Mouse (Mus musculus) cerebellum, adult 18-20 months (tissue): ENCODE measurements at regions not wholly inside any gene's neighbourhood (a gene's known extent, or its start where the extent isn't known, plus 50 kb on each side); places are given as distances from the start of the nearest gene placed in this dataset.
"Not testable (repeated sequence)": the region's sequence is repeated elsewhere in the genome, so short reads cannot be mapped to it uniquely, and the experiment has no call there.

Experiments
- DNase-seq, 2 experiments: peaks; one replicate each; pipeline ENCODE4 v3.0.0; 2021

DNA sequence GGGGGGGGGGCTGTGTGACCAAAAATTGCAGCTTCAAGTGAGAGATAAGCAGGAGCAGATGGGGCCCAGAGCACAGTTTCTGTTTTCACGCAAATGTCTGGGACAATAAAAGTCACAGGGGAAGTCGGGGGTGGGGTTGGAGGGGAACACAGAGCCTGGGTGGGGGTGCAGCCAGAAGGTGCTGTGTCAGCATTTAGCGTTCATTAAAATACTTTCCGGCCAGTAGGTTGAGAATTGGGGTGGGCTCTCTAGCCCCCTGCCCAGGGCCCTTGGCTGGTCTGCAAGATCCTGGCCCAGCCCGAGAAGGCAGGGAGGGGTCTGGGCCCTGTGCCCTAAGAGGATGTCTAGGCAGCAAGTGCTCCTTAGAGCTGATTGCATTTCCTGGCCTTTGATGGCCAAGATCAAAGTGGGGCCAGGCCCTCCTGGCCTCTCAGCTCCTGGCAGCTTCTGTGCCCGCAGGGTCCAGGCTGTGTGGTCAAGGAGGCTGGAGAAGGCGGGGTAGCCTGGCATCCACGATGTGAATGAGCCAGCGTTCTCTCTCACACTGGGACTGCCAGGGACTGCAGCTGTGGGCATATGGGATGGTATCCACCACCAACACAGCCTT lies 283.0 kb downstream of the Cyp26b1 start:
- no peak for DNase-seq

DNA sequence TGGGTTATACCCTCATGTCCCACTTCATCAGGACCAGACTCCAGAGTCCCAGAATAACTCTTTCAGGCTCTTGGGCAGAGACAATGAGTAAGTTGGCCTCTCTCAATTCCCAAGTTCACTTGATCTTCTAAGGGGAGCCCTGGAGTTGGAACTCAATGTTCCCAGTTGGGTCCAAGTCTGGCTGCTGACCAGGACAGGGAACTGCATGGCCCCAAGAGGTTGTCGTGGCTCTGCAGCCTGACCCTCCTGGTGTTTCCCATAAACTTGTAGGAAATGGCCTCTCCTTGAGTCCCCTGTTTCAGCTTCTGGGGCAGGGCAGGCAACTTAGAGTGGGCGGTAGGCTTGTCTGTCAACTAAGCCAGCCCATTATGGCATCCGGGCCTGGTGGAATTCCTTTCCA lies 286.2 kb downstream of the Cyp26b1 start:
- no peak for DNase-seq

DNA sequence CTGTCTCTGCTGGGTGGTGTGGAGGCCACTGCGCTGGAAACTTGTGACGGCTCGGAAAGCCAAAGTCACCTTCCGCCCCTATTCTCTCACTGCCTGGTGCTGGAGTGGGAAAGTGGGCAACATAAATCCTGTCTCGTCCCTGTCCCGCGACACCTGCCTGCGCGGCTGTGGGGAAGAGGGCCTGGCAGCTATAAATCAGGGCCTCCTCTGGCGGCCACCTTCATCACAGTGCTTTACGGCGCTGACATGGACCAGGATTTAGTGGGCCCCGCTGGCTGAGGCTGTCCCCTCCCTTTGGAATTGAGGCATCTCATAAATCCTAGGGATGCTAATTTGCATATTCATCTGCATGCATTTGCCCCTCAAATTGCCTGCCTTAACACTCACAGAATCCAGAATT lies 287.1 kb downstream of the Cyp26b1 start:
- DNase-seq = no peak

DNA sequence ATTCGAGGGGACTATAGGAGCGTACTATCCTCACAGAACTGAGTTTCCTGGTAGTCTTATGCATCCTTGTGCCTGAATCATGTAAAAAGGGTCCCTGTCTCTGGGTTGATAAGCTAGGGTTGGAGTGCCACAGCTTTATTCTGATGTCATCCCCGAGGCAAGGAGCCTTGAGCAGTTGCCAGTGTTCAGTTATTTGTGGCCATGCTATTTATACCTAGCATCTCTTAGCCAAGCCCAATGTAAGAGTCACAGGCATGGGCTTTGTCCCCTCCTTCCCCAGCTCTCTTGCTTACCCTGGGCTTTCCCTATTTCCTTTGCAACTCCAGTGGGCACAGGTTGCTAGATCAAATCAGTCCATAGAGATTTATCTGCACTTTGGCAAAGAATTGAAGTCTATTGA lies 288.6 kb downstream of the Cyp26b1 start:
- no peak for DNase-seq

DNA sequence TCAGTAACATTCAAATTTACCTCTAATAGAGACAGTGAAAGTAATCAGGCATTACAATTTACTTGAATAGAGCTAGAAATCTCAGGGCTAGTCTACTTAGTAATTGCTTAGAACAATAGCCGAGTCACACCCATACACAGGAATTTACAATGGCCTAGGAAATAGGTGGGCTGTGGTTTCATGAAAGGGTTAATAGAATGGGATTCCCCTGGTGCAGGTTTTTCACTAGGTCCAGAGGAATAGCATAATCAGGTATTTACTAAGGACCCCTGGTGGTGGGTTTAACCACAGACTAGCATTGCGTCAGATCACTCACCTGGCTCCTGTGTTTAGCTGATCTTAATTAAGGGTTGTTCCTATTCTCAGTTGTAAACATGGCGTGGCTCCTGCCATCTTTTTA lies 290.8 kb downstream of the Cyp26b1 start:
- DNase-seq = not testable (repeated sequence)

DNA sequence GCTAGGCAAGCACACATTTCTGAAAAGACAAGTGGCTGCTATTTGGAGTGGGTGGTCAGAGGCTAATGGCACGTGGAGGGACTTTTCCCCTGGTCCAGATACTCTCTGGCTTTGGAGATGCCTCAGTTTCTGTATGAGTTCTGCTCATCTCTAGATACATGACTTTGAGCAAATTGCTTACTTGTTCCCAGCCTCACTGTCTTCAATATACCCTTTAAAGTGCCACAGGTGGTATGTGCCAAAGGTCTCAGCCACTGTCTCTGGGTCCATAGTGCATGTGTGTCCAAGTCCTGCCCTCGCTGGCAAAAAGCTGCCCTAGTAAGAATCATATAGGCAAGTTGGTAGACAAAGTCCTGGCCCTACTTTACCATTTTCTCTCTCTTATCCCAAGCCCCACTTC lies 291.5 kb downstream of the Dysf start:
- no peak for DNase-seq

DNA sequence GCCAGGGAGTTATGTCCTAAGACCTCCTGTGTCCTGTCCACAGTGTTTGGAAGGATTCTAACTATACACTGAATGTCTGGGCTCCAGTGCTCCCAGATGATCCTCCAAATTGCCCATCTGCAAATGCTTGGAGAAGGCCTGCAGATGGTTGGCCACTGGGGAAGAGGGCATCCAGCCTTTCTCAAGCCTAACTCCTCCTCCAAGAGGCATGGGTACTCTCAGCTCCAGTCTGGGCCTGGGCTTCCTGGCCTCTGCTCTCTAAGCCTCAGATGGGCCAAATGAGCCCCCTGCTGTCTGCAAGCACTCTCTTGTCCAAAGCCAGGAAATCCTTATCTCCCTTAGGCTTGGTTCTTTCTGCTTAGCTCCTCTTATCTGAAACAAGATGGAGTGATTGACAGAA lies 290.8 kb downstream of the Dysf start:
- DNase-seq = no peak

DNA sequence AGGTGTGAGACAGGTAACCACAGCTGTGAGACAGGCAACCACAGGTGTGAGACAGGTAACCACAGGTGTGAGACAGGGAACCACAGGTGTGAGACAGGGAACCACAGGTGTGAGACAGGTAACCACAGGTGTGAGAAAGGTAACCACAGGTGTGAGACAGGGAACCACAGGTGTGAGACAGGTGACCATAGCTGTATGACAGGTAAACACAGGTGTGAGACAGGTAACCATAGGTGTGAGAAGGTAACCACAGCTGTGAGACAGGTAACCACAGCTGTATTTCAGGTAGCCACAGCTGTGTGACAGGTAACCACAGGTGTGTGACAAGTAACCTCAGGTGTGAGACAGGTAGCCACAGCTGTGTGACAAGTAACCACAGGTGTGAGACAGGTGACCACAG lies 265.5 kb downstream of the Dysf start:
- not testable (repeated sequence) for DNase-seq

DNA sequence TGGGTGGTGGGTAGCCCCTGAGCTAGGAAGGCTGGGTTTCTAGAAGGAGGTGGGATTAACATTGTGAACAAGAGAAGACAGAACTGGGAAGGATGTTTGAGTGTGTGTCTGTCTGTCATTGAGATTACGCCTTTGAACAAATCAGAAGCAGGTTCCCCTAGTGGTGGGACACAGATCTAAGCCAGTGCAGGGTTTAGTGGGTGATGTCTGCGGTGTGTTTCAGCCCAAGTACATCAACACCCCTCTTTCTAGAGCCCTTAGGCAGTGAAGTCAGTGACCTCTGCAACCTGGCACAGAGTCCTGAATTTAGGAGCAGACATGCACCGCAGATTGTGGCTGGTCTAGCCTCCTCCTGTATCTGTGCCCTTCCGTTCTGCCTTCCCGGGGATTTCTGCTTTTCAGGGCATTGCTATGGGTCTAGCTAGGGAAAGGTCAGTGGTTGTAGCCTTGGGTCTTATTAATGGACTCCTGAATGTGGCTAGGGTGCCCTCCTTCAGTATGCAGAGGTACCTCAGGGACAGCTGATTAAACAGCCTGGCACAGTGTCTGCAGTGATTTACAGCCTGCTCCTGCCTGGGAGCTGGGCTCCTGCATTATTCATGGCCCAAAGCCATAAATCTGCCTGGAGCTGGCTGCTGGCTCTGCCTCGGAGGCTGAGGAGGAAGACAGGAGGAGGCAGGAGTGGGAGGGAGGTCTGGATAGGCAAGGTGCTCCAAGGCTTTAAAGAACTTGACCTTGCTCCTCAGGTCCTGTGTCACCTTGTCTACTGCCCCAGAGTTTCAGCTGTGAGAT lies 264.3 kb downstream of the Dysf start:
- DNase-seq = no peak

DNA sequence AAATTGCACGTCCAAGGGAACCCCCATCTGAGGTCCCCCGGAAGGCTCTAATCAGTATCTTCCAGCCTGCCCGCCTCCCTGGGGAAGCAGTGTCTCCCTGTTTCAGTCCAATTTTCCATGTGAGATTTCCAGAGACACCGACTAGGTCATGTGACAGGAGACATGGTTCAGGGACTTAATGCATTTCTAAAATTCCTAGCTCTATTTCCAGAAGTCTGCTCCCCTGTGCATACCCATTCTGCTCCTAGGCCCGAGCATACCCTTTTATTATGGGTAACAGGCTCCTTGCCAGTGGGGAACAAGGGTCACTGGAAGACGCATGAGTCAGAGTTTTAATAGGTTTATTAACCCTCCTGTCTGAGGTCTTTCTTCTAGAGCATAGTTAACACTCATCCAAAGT lies 263.6 kb downstream of the Dysf start:
- DNase-seq = no peak

DNA sequence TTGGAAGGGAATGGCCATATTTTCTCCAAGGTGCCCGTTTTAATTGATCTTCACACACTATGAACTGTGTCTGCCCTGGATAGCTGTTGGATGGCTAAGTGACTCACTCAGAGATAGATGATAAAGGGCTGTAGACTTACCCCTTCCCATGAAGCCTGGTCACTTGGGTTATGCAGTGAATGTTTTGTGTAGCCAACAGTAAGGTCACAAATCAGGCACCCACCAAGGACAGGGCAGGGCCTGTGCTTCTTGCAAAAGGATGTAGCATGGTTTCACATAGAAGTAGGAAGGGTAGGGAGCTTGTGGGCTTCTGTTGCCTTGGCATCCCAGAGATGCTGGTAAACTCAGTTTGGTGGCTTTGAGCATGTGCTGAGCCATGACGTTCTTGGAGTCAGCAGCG lies 263.1 kb downstream of the Dysf start:
- DNase-seq = no peak

DNA sequence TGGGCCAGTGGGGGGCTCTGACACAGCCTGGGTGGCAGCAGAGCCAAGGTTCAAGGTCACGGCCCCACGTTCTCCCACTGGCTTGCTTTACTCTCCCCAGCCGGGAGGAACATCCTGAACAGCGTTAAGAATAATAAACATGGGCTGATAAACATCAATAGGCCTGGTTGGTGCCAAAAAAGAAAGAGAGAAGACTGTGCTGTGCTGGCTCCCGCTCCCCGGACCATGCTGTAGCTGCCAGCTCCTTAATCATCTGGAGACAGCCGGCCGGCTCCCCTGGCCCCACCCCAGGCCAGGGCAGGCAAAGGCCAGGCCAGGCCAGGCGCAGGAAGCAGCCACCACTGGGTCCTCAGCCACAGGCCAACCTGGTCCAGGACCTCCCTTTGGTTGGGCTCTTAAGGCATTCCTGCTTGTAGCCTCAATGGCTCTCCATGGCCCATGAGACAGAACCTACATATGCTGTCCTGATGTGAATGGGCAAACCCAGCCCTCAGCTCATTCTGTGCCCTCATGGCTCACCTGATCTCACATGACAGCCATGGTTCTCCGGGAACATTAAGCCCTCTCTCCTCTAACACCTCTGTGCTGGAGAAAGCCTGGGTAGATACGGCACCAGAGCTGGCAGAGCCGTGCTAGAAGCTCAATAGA lies 262.3 kb downstream of the Dysf start:
- no peak for DNase-seq

DNA sequence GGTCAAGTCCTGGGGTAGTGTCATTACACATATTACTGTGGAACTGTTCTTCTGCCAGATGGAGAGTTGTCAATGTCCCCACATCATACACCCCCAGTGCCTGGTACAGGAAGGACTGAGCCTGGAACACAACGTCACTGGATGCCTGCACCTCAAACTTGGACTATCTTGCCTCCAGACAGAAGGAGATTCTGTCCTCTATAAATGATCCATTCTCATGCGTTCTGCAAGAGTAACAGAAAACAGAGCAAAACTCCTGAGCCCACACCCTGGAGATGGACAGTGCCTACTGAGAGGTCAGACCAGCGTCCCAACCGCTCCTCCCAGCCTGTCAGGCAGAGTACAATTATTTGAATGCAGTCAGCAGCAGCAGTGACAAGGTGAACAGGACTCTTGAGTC lies 261.1 kb downstream of the Dysf start:
- DNase-seq = no peak

DNA sequence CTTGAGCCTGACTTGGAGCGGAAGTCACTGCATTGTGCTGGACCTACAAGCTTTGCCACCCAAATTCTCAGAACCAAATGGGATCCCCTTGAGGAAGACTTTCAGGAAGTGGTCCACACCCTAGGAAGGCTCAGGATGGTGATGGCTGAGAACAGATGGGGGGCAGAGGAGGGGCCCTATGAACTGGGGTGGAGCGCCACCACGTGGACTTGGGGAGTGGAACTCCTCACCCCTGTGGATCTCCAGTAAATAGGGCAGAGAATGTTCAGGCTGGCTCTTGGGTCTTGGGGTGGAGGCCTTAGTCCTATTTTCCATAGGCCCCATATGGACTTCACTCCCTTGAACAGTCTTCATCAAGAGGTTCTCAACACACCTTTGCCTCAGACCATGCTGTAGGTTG lies 260.6 kb downstream of the Dysf start:
- DNase-seq = no peak

DNA sequence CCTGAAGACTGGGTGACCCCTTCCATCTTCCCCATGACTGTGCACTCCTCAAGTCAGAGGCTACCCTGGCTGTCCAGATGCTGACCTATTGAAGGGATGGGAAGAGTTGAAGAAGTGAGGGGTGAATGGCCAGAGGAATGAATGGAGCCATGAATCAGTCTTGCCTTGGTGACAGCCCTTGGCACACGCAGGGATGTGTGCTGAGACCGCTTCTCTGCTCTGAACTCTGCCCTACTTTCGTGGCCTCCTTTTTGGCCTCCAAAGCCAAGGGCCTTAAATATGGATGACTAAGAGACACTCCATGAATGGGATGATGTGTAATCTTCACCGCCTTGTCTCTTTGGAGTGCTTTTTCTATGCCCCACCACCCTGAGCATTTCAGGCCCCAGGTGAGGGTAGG lies 259.7 kb downstream of the Dysf start:
- no peak for DNase-seq

DNA sequence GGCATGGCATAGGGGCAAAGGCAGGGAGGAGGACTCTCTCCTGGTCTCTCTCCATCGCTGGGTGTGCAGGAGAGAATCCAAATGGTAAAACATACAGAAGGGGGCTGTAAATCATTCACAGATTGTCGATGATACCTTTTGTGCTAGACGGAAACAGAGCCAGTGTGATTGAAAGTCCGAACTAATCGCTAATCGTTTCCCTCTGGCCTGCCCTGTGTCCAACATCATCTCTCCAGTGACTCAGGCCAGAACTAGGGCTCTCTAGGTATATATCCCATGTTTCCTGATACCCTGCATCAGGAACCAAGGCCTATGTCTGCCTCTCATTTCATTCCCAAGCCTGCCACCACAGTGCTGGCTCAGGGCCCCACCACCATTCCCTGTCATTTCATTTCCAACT lies 259.1 kb downstream of the Dysf start:
- no peak for DNase-seq

DNA sequence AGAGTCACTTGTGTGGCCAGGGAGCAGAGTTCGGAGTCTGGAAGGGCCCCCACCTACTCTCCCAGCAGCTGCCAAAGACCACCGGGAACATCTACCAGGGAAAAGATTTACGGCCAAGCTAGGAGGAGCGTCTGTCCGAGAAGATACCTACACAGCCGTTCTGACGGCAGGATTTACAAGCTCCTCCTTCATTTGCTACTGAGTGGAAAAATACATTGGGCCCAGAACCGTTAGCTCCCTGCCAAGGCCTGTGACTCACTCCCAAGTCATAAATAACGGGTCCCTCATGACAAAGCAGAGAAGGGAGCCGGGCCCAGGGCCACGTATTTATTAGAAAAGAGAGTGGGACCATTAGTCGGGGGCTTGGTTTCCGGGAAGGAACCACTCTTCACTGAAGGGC lies 258.3 kb downstream of the Dysf start:
- DNase-seq = peak; percentile 15 to 26

DNA sequence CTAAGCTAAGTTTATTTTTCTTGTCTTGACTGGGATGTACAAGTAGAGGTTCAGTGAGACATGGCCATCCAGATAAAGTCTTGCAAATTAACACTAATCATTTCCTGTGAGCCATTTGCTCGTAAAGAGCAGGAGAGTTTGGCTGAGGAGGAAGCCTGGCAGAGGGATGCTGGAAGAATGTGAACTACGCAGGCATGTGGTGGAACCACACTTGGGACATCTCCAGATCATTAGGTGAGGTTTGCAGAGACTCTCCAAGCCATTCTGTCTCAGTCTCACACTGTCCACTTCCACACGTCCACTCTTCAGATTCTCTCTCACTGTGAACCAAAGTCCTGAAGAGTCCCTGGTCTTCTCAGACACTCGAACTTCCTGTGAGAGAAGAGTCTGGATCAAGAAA lies 256.3 kb downstream of the Dysf start:
- DNase-seq = no peak

DNA sequence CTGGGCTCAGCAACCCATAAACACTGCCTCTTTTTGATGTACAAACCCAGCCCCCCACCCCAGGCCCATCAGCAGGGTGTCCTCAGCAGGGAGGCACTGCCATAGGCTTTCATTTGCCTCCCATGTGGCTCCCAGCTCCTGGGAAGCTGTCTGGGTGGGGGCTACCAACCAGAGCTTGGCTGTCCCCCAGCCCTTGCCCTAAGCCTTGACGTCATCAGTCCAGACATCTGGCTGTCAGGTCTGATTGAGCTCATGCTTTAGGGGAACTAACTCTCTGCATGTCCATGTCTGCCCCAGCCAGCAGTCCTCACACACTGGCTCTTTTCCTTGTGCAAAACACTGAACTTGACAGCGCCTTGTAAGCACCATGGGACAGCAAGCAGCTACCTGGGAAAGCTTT lies 255.3 kb downstream of the Dysf start:
- no peak for DNase-seq

DNA sequence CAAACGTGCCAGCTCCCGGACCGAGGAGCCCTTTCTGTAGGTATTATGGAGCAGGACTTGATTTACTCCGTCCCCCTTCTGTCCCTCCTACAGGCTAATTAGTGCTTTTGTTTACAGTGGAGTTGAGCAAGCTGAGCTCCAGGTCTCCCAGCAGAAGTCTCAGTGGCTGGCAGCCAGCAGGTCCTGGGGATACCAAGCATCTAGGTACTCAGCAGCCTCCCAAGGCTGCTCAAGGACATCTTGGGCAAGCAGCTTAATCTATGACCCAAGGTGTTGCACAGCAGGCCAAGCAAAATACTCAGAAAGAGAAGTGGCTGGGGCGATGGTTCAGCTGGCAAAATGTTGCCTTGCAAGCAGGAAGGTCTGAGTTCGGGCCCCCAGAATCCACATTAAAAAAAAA lies 254.4 kb downstream of the Dysf start:
- DNase-seq = no peak

DNA sequence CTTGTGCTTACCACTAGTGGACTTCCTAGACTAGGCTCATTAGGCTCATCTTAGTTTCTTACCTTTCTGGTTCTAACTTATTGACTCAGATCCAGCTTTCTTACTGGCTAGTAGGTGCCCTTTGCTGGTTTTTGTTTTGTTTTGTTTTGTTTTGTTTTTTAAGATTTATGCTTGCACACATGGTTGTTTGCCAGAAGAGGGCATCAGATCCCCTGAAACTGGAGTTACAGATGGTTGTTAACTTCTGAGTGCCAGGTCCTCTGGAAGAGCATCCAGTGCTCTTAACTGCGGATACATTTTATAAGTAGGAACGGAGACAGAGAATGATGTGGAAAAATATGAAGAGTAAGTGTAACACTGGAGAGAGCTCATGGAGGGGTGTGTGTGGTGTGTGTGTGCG lies 253.1 kb downstream of the Dysf start:
- DNase-seq = no peak
